Mouse (Mus musculus): ENCODE measurements around the gene Spaca3. TPM values are rescaled to one million over a fixed set of nuclear protein-coding genes. Genes with fewer than 3 reads are reported as not detected.

Gene Spaca3
- total RNA-seq, 2 experiments from 2014 or later: not detected

DNA sequence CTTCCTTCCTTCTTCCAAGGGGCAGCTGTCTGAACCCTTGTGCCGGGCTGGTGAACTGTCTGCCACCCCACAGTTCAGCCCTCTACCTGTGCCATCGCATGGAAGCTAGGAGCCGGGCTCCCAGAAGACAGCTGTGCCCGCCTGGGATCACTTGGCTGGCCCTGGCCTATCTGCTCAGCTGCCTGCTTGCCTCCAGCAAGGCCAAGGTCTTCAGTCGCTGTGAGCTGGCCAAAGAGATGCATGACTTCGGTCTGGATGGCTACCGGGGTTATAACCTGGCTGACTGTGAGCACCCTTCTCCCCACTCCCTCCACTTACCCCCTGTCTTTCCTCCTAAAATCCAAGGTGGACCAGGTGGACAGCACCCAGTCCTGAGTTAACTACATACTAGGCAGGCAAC is 4.8 kb downstream of the Spaca3 start:
- ATAC-seq (replicated peaks; ENCODE audit: poor library complexity, severe bottlenecking): no peak

DNA sequence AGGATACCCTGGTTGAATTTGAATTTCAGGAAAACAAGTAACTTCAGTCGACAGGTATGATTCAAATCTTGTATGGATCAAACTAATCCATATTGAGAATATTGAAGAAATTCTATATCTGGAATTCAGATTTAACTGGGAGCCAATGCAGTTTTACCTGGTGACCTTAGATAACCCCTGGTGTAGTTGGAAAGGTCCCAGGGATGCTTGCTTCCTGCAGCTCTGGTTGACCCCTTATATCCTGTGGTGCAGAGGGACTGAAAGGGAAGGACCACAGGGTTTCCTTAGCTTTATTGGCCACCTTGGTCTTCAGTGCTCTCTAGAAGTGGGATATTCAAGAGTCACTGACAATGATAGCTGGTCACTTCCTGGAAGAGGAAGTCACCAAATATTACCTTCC is 9.9 kb downstream of the Spaca3 start:
- no peak for ATAC-seq (replicated peaks; ENCODE audit: poor library complexity, severe bottlenecking)

DNA sequence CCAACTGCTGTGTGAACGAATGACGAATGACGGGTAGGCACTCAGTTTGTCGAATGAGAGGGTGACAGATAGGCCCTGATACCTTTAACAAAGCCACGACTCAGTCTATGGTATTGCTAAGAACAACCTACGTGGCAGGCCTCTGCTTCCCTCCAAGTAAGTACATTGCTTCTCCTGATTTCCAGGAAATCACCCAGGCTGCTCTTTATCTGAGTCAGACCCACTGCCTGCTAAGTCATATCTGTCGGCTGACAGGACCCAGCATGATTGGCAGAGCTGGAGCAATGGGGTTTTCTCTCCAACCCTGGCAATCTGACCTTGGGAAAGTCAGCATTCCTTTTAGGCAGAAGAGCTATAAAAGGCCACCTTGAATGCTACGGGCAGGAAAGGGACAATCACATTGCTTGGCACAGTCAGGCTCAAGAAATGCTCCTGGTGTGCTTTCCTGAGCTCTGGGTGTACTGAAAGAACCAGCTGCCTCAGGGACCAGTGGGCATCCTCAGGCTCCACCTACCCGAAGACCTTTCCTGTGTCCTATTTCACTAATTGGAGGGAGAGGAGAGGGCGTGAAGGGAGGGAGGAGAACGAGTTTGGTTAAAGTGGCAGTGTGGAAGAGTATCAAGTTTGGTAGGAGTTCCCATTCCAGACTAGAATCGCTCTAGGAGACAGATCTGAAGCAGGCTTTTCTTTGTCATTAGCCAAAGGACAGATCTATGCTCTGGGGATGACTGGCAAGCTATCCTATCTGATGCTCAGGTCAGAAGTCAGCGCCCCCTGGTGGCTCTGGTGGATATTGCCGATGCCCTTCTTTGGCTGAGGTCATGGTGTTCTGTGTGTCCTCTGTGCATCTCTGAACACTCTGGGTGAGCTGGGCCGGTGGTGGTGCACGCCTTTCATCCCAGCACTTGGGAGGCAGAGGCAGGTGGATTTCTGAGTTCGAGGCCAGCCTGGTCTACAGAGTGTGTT is 14.6 kb downstream of the Spaca3 start:
- ATAC-seq (replicated peaks; ENCODE audit: poor library complexity, severe bottlenecking): peak; percentile 67

GRCm38 (mm10) chr11:80877131-80877651 is 19.0 kb downstream of the Spaca3 start:
- ATAC-seq (replicated peaks; ENCODE audit: poor library complexity, severe bottlenecking): no peak

DNA sequence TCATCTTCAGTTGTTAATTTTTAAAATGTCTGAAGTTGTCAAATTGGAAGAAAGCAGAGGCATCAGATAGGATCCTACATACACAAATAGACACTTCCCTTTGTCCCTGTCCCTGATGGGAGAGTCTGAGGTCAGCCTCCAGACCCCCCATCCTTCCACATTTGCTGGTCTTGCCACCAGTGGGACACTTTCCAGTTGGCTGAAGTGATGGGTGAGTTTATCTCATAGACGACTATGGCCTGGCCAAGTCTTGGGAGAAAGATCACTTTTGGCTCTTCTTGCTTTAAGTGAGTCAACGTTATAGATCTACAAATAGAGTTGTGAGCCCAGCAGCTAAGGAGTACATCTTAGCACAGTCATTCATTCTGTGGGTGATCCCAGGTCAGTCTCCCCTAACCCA is 19.9 kb downstream of the Spaca3 start:
- no peak for ATAC-seq (replicated peaks; ENCODE audit: poor library complexity, severe bottlenecking)

DNA sequence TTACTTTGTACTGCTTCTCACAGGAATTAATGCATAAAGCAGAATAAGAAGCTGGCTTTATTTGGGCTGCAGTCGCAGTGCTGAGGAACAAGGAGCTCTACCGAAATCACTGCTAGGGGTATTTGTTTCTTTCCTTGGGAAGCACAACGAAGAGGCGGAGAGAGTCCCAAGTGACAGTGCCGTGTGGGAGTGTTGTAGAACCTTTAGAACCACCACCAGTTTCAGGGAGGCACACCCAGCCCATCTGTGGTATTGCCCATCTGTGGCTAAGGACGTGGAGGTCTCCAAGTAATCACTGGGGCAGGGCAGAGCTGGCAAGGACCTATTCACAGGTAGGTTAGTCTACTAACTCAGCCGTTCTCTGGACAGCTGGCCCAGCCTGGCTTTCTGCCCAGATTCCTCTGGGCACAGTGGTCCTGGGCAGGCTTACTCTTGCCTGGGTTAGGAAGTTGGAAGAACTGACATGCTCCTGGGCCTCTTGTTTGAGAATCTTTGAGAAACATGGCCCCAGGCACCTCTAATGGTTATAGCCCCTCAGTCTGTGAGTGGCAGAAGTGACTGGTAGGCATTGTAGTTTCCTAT is 24.2 kb downstream of the Spaca3 start:
- ATAC-seq (replicated peaks; ENCODE audit: poor library complexity, severe bottlenecking): no peak

- no peak for ATAC-seq (replicated peaks; ENCODE audit: poor library complexity, severe bottlenecking)
These were observed 26.5 kb downstream of the Spaca3 start for GRCm38 (mm10) chr11:80884521-80885231.

DNA sequence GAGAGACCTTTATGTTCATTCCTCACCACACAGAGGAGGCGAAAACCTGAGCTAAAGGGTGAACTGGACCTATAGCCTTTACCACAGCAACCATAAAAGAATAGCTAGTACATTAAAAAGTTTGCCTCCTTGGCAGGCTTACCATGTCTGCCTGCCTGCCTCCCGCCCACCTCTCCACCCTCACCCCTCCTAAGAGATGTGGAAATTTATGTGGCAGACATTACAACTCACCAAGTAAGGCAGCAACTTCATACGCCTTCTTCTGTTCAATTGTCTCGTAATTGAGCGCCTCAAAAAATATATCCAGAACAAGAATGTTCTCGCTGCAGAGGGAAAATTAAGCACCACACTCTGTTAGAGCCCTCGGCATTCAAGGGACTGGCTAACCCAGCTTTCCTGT is 28.2 kb downstream of the Spaca3 start:
- no peak for ATAC-seq (replicated peaks; ENCODE audit: poor library complexity, severe bottlenecking)

DNA sequence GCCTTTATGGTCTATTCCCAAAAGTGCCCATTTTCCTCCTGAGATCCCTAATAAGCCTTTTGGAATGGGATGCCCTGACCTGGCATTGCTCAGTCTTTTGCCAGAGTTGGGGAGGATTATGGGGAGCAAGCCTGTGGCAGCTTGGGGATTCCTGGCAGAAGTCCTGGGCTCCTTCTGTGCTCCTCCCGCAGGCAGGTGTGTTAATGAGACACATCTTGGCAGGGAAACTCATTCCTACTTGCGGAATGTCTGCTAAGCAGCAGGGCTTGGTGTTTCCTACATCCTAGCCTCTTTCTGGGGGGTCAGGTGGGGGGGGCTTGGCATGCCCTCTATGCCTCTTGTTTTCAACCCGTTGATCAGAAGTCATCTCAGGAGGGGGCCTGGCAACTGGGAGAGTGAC is 28.9 kb downstream of the Spaca3 start:
- ATAC-seq (replicated peaks; ENCODE audit: poor library complexity, severe bottlenecking): no peak

DNA sequence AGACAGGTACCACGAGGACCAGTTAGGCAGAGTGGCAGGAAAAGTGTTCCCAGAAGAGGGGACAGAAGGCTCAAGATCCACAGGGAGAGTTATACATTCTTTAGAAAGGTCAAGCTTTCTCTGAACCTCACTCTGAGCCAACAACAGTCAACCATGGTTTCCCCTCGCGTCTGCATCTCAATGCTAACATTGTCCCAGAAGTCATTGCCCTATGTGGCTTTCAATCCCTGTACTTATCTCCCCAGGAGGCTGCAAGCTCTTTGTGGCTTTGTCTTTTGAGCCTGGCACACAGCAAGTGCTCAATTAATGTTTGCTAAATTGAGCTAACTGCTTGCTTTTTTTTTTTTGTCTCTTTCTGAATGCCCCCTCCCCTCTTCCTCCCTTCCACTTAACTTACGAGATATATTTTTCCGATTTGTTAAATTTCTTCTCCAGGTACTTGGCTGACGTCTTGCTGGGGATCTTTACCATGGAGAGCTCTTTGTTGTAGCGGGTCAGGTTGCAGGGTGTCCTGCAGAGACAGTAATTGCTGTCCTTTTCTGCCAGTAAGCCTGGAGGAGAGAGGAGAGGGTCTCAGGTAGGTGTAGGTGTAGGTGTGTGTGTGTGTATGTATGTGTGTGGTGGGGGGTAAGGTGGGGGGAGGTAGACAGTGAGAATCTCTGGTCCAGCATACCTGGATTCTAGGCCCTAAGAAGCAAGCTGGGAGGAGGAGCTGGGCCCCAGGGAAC is 31.3 kb downstream of the Spaca3 start:
- no peak for ATAC-seq (replicated peaks; ENCODE audit: poor library complexity, severe bottlenecking)

GRCm38 (mm10) chr11:80895853-80896252 is 37.7 kb downstream of the Spaca3 start:
- no peak for ATAC-seq (replicated peaks; ENCODE audit: poor library complexity, severe bottlenecking)

- ATAC-seq (replicated peaks; ENCODE audit: poor library complexity, severe bottlenecking): no peak
These were observed 42.4 kb downstream of the Spaca3 start for GRCm38 (mm10) chr11:80900555-80900954.

DNA sequence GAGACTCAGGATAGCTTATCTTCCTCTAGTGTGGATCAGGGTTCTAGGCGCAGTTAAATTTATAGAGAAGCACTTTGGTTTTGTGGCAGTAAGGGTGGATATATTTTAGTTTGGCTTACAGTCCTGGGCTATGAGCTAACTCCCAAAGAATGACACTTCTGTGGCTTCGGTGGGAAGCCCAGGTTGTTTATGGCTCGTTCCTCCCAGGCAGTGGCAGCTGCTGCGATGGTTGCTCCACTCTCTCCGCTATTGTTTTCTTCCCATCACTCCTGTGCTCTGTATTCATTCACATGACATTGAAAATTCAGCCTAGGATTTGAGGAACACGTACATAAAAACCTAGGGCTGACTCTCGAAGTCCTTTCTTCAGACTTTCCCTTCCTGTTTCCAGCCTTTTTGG is 44.5 kb downstream of the Spaca3 start:
- no peak for ATAC-seq (replicated peaks; ENCODE audit: poor library complexity, severe bottlenecking)

DNA sequence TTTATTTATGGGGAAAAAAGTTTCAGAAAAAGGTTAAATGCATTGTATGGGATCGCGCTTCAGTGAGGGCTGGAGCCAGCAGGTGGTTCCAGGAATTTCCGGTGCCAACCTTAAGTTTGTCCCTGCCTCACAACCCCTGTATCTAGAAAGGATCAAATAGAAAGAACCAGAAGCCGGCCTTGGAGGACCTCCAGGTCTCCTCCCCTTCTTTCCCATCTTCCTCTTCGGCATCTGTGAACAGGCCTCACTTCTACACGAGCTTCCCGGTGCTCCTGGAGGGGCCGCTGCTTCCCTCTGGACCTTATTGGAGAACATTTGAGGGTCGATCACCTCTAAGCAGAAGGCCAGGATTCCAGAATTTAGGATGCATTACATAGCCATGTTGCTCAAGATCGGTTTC is 45.3 kb downstream of the Spaca3 start:
- no peak for ATAC-seq (replicated peaks; ENCODE audit: poor library complexity, severe bottlenecking)

DNA sequence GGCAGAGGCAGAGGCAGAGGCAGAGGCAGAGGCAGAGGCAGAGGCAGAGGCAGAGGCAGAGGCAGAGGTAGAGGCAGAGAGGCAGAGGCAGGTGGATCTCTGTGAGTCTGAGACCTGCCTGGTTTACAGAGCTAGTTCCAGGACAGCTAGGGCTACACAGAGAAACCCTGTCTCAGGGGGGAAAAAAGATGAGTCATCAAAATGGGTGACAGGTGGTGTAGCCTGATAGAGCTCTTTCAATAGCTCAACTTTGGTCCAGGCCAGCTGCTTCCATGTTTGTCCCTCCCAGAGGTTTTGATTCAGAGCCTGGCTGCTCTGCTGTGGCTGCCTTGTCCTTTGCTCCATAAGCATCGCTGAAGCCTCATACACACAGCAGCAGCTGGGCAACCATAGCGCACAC is 46.4 kb downstream of the Spaca3 start:
- ATAC-seq (replicated peaks; ENCODE audit: poor library complexity, severe bottlenecking): no peak

DNA sequence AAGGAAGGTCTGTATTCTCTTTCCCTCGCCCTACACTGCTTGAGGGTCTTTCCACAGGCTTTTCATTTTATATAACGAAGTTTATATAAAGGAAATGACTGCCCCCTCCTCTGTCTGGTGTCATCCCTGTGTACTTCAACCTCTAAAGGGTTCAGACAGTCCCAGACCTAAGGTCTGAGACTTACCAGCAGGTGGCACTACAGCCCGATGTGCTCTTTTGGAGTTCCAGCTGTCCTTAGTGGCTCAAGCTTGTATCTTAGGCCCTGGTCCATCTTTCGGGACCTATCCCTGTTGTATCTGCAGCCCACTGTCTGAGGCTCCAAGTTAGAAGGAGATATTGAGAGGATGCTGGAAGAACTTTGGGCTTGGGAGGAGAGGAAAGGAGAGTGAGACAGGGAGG is 48.3 kb downstream of the Spaca3 start:
- ATAC-seq (replicated peaks; ENCODE audit: poor library complexity, severe bottlenecking): no peak

DNA sequence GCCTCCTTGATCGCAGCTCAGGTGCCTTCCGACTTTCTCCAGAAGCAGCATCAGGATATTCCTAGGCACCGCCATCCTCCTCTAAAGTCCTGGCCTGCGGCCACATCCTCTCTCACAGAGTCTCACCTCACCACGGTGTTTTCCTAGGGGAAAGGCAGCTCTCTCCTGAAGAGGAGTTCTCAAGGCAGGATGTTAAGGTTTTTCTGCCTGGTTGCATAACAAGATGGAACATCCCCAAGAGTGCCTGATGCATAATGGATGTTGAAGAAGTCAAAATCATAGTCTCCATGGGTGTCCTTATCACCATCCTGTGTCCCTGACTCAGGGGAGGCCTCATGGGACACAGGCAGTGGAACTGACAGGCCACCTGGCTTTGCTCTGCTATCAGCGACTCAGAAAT is 49.7 kb downstream of the Spaca3 start:
- ATAC-seq (replicated peaks; ENCODE audit: poor library complexity, severe bottlenecking): no peak

DNA sequence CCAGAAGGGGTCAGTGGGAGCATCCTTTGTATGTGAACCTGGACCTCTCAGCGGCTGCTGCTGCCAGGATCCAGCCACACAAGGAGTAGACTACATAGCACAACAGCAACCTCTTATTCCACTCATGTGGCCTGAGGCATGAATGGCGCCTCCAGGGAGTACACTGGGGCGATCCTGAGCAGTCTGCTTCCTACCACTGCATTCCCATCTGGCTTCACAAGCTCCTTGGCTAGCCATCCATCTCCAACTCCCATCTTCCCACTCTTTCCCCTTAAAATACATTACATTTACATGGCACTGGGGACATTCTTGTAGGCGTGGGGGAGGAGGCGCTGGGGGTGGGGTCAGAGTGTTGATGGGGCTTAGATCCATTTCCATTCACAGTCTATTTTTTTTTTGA is 54.6 kb downstream of the Spaca3 start:
- ATAC-seq (replicated peaks; ENCODE audit: poor library complexity, severe bottlenecking): no peak

DNA sequence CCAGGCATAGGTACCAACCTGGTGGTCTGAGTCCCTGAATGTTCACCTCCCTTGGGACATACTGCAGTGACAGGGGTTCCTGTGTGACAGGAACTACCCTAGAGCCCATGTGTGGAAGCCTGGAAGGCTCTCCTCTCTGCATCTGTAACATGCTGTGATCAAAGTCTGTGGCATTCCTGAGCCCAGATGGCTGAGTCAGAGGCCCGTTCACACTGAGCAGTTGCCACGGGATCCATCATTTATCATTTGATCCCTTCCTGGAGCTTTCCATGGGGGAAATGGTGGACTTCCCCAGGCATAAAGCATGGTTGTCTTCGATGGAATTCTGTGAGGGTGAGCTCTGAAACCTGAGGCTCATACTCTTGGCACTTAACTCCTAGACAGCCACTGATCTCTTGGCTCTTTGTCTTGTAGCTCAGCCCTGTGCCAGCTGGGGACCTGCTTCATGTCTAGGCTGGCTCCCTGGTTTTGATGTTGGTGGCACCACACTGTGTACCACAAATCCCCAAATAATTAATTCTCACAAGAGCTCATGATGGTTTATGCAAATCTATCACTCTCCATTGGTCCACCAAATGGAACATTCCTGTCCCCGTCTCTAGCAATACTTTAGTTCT is 55.4 kb downstream of the Spaca3 start:
- no peak for ATAC-seq (replicated peaks; ENCODE audit: poor library complexity, severe bottlenecking)
